In genomic region chr14:79480624-79481338, GRCm38 (mm10) we compare ENCODE assay signal across 8 mouse cellular contexts. TPM values are rescaled to one million over a fixed set of nuclear protein-coding genes. Genes with fewer than 3 reads are reported as not detected.
DNase-seq lines count a peak whose midpoint lies in the region; ATAC-seq and TF ChIP-seq lines count a peak whose summit lies in the region.

Gene Elf1 (plus strand): TSS chr14:79481194.

- peaks cover 32% of the 10 kb centered on the region for H3K36me3 ChIP-seq in G1E (replicated peaks)
- peaks cover 6% of the 10 kb centered on the region for H3K36me3 ChIP-seq in forebrain, postnatal 0 days (ENCODE audit: insufficient read depth)
- peaks cover 10% of the 10 kb centered on the region for H3K36me3 ChIP-seq in neural tube, embryonic 15.5 days

- peak; percentile 91 for TF ChIP-seq POLR2A in lung, adult 2 months (IDR thresholded peaks at IDR 0.05; ENCODE audit: borderline replicate concordance, extremely low read depth, low read depth, low read length)

- ATAC-seq in G1E (ENCODE audit: extremely low read depth, insufficient number of reproducible peaks, low FRiP score, poor library complexity, severe bottlenecking): no peak
- ATAC-seq in forebrain, postnatal 0 days: peak; percentile 77
- peak; percentile 86 for ATAC-seq in neural tube, embryonic 15.5 days (ENCODE audit: low FRiP score)

- peak within 1 kb of the TSS; percentile 98 for H3K27ac ChIP-seq in forebrain, postnatal 0 days (ENCODE audit: low read depth, low read length)
- peak within 1 kb of the TSS; percentile 99 for H3K27ac ChIP-seq in layer of hippocampus, adult 2 months
- peak within 1 kb of the TSS; percentile 100 for H3K27ac ChIP-seq in neural tube, embryonic 15.5 days (replicated peaks)

- peak within 1 kb of the TSS; percentile 55 for H3K4me2 ChIP-seq in forebrain, postnatal 0 days (ENCODE audit: low read depth)
- H3K4me2 ChIP-seq in neural tube, embryonic 15.5 days: peak within 1 kb of the TSS; percentile 65

- H3K4me1 ChIP-seq in G1E (ENCODE audit: insufficient read depth, low read depth, low read length): peaks cover 38% of the 10 kb centered on the region
- H3K4me1 ChIP-seq in forebrain, postnatal 0 days (ENCODE audit: insufficient read depth): peaks cover 15% of the 10 kb centered on the region; the same call in 1 of the 2 replicates
- H3K4me1 ChIP-seq in lung, adult 2 months (ENCODE audit: control insufficient read depth, insufficient read depth, low read length): peaks cover 10% of the 10 kb centered on the region
- H3K4me1 ChIP-seq in neural tube, embryonic 15.5 days: peaks cover 30% of the 10 kb centered on the region

- peak within 1 kb of the TSS; percentile 98 for H3K9ac ChIP-seq in forebrain, postnatal 0 days
- peak within 1 kb of the TSS; percentile 97 for H3K9ac ChIP-seq in neural tube, embryonic 15.5 days (replicated peaks)

- TF ChIP-seq CTCF in G1E (IDR thresholded peaks at IDR 0.05; ENCODE audit: low read depth, low read length): no peak
- no peak for TF ChIP-seq CTCF in forebrain, postnatal 0 days (IDR thresholded peaks at IDR 0.05; ENCODE audit: low read depth)
- no peak for TF ChIP-seq CTCF in layer of hippocampus, adult 2 months (conservative IDR thresholded peaks at IDR 0.05)
- no peak for TF ChIP-seq CTCF in lung, adult 2 months (IDR thresholded peaks at IDR 0.05; ENCODE audit: insufficient read depth, low read length)

- H3K27me3 ChIP-seq in G1E (ENCODE audit: insufficient read depth, low read length): no peaks in the 10 kb centered on the region
- H3K27me3 ChIP-seq in forebrain, postnatal 0 days (ENCODE audit: insufficient read depth, low read length): no peaks in the 10 kb centered on the region
- no peaks in the 10 kb centered on the region for H3K27me3 ChIP-seq in neural tube, embryonic 15.5 days (replicated peaks)

- H3K9me3 ChIP-seq in G1E (replicated peaks): no peaks in the 10 kb centered on the region
- no peaks in the 10 kb centered on the region for H3K9me3 ChIP-seq in forebrain, postnatal 0 days (ENCODE audit: low read length)
- no peaks in the 10 kb centered on the region for H3K9me3 ChIP-seq in neural tube, embryonic 15.5 days (replicated peaks)

- WGBS in forebrain, postnatal 0 days: under 1% methylated on average over 82 of the region's 96 CpGs
- WGBS in lung, adult 2 months: 1% methylated on average over 93 of the region's 96 CpGs
- under 1% methylated on average over 85 of the region's 96 CpGs for WGBS in neural tube, embryonic 15.5 days

- H3K4me3 ChIP-seq in G1E (ENCODE audit: low read depth, low read length): peak within 1 kb of the TSS; percentile 84
- H3K4me3 ChIP-seq in forebrain, postnatal 0 days (ENCODE audit: low read depth, low read length): peak within 1 kb of the TSS; percentile 96
- H3K4me3 ChIP-seq in layer of hippocampus, adult 2 months: peak within 1 kb of the TSS; percentile 100
- H3K4me3 ChIP-seq in lung, adult 2 months (replicated peaks; ENCODE audit: extremely low read depth, low read depth, low read length): peak within 1 kb of the TSS; percentile 91
- peak within 1 kb of the TSS; percentile 98 for H3K4me3 ChIP-seq in neural tube, embryonic 15.5 days (replicated peaks)

- intact Hi-C loops in heart, postnatal 36 days (cut with DNase I): loop anchor here (1.0 to 5.0 kb wide), 4 partner anchors 37 to 106 kb away; partner anchors contain the start of genes Naa16 and Sugt1

- DNase-seq in G1E (ENCODE audit: low spot score): peak; percentile 94
- peak; percentile 93 to 99 for DNase-seq in cerebellum, adult 18-20 months
- peak; percentile 93 for DNase-seq in forebrain, postnatal 0 days
- DNase-seq in heart, postnatal 36 days: peak; percentile 98 to 99
- DNase-seq in layer of hippocampus, adult 2 months (ENCODE audit: low spot score in 2 of 2): peak; percentile 93 to 97
- peak; percentile 99 for DNase-seq in lung, adult 2 months
- DNase-seq in testis, postnatal 10 days (ENCODE audit: low spot score): peak; percentile 98

RNA-seq across cellular contexts. Expression of gene Elf1, which starts in this region (rescaled TPM):
- 77.0 and 79.0 TPM in 2 replicates for total RNA-seq in G1E (2014; fragmentation: Nextera tagmentation)
- total RNA-seq in G1E (2017): 127 and 141 TPM in 2 replicates
- polyA plus RNA-seq in G1E (2012): 4.7 and 6.3 TPM in 2 replicates
- total RNA-seq in forebrain, postnatal 0 days (2014; rRNA removed): 5.1 and 8.9 TPM in 2 replicates
- polyA plus RNA-seq in forebrain, postnatal 0 days (2015; fragmentation: Nextera tagmentation; extraction: Ambion mirVana): 1.6 and 2.3 TPM in 2 replicates
- 10 to 100 TPM; 13.8 to 17.4 TPM for total RNA-seq in heart, postnatal 36 days (2021)
- 1 to 10 TPM; 4.6 to 4.8 TPM for total RNA-seq in layer of hippocampus, adult 2 months (2021)
- 16.9 and 20.9 TPM in 2 replicates for polyA plus RNA-seq in lung, adult 2 months (2012; rRNA removed)
- 2.5 and 9.7 TPM in 2 replicates for polyA plus RNA-seq in neural tube, embryonic 15.5 days (2015; fragmentation: Nextera tagmentation; extraction: Ambion mirVana)
